Mouse (Mus musculus) lung, postnatal 0 days (tissue): ENCODE results near the gene Cnga2. TPM values are rescaled to one million over a fixed set of nuclear protein-coding genes. Genes with fewer than 3 reads are reported as not detected.
A peak's percentile ranks its signal among the peaks of the same experiment; 100 is the strongest.

Source experiments
- ATAC-seq: fragments of 200-750 bp; cut with Nextera tagmentation; 2 replicates; pipeline ENCODE4 v1.8.0; 2017; ENCODE audit warnings: moderate library complexity
- DNase-seq: peaks from one replicate; pipeline ENCODE4 v3.0.0-alpha.2; 2016; ENCODE audit warnings: low spot score
- H3K27ac ChIP-seq: fragments of 300-500 bp; sonication (generic); 2 replicates; pipeline ENCODE4 v1.5.1; 2014; ENCODE audit warnings: antibody characterized with exemption, mild to moderate bottlenecking, low read length, mixed read lengths
- H3K27me3 ChIP-seq: fragments of 300-500 bp; sonication (generic); replicated peaks from 2 replicates; pipeline ENCODE4 v1.6.1; 2014; ENCODE audit warnings: low read length, mixed read lengths; ENCODE audit not compliant: insufficient read depth
- H3K36me3 ChIP-seq: fragments of 300-500 bp; sonication (generic); 2 replicates; pipeline ENCODE4 v1.6.1; 2014; ENCODE audit warnings: low read length, mixed read lengths; ENCODE audit not compliant: insufficient read depth
- H3K4me1 ChIP-seq: fragments of 300-500 bp; sonication (generic); 2 replicates; pipeline ENCODE4 v1.6.1; 2014; ENCODE audit warnings: antibody characterized with exemption, low read depth, low read length, mixed read lengths; ENCODE audit not compliant: insufficient read depth
- H3K4me2 ChIP-seq: fragments of 300-500 bp; sonication (generic); replicated peaks from 2 replicates; pipeline ENCODE4 v1.6.1; 2014; ENCODE audit warnings: low read depth, mild to moderate bottlenecking, low read length, moderate library complexity, mixed read lengths
- H3K4me3 ChIP-seq: fragments of 300-500 bp; sonication (generic); 2 replicates; pipeline ENCODE4 v1.5.1; 2014; ENCODE audit warnings: low read depth, low read length
- H3K9ac ChIP-seq: fragments of 300-500 bp; sonication (generic); replicated peaks from 2 replicates; pipeline ENCODE4 v1.6.1; 2014; ENCODE audit warnings: low read depth, mild to moderate bottlenecking
- H3K9me3 ChIP-seq: fragments of 300-500 bp; sonication (generic); 2 replicates; pipeline ENCODE4 v1.6.1; 2016; ENCODE audit warnings: low read length, mixed read lengths
- CTCF ChIP-seq: IDR thresholded peaks from 2 replicates; pipeline ENCODE4 v1.5.1; 2016; ENCODE audit warnings: antibody characterized with exemption, mild to moderate bottlenecking
- EP300 ChIP-seq: IDR thresholded peaks from 2 replicates; pipeline ENCODE4 v1.6.1; 2016; ENCODE audit warnings: antibody characterized with exemption, mild to moderate bottlenecking, control low read depth
- WGBS: fragments of 180-500 bp; shearing (Covaris S2); extraction: QIAGEN DNeasy Blood & Tissue Kit; methylation state at CpG from one replicate; pipeline ENCODE4 v1.1.7; 2014; 5-methylcytosine and 5-hydroxymethylcytosine counted together
- polyA plus RNA-seq: library from polyadenylated mRNA; unstranded; fragments of >200 nt; fragmentation: Nextera tagmentation; extraction: Ambion mirVana; gene quantifications from 2 replicates; pipeline ENCODE4 v1.2.1, GENCODE M21; 2015

Gene Cnga2
- polyA plus RNA-seq, 1 experiment from 2014 or later, result 0.91 TPM

- H3K4me2 ChIP-seq, result no peak overlapping the region
- peak; percentile 45 for DNase-seq
- no peaks in the 10 kb centered on the region for H3K9me3 ChIP-seq
- no peaks in the 10 kb centered on the region for H3K4me1 ChIP-seq
- ATAC-seq, result no peak
- 37% methylated on average over 9 of the region's 10 CpGs for WGBS
- H3K9ac ChIP-seq, result no peak overlapping the region
- H3K36me3 ChIP-seq, result no peaks in the 10 kb centered on the region
- no peaks in the 10 kb centered on the region for H3K27me3 ChIP-seq
- H3K4me3 ChIP-seq, result no peak overlapping the region
- no peak overlapping the region for H3K27ac ChIP-seq
- peak; percentile 69 for TF ChIP-seq CTCF
- no peak for TF ChIP-seq EP300
Measured at GRCm38 (mm10) chrX:72022750-72023398, 31.2 kb downstream of the Cnga2 start.

DNA sequence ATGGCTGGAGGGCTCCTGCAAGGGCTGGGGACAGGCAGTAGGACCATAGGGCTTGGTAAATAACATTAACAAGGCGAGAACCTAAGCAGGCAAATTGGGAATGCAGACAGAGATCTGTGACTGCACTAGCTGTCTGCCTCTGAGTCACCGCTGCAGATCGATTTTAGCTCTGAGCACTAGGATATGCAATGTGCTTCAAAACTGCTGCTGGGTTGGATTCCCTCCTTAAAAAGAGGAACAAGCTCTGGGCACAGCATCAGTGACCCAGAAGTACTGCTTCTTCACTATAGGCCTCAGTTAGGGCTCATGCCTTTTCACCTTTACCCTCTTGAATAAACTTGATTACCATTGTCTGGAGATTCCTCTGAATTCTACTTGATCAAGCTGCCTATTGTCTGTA lies 31.9 kb downstream of the Cnga2 start:
- Histone ChIP-seq H3K9ac (no peak overlapping the region), H3K27me3 (no peaks in the 10 kb centered on the region), H3K4me3 (no peak overlapping the region), H3K27ac (no peak overlapping the region), H3K4me2 (no peak overlapping the region), H3K9me3 (no peaks in the 10 kb centered on the region), H3K4me1 (no peaks in the 10 kb centered on the region), H3K36me3 (no peaks in the 10 kb centered on the region)
- no peak for ATAC-seq
- 63% methylated on average over 3 of the region's 3 CpGs for WGBS
- no peak for DNase-seq
- TF ChIP-seq CTCF (no peak), EP300 (no peak)

GRCm38 (mm10) chrX:72044056-72044455 lies 52.4 kb downstream of the Cnga2 start:
- H3K4me2 ChIP-seq, result no peak overlapping the region
- no peaks in the 10 kb centered on the region for H3K4me1 ChIP-seq
- H3K9ac ChIP-seq, result no peak overlapping the region
- ATAC-seq (no peak), DNase-seq (peak; percentile 21)
- H3K36me3 ChIP-seq, result no peaks in the 10 kb centered on the region
- TF ChIP-seq EP300 (no peak), CTCF (no peak)
- 31% methylated on average over 3 of the region's 3 CpGs for WGBS
- H3K4me3 ChIP-seq, result no peak overlapping the region
- H3K27ac ChIP-seq, result no peak overlapping the region
- no peaks in the 10 kb centered on the region for H3K27me3 ChIP-seq
- H3K9me3 ChIP-seq, result no peaks in the 10 kb centered on the region

GRCm38 (mm10) chrX:72047918-72048317 lies 56.3 kb downstream of the Cnga2 start:
- Histone ChIP-seq H3K4me2 (no peak overlapping the region), H3K36me3 (no peaks in the 10 kb centered on the region), H3K9ac (no peak overlapping the region), H3K4me1 (no peaks in the 10 kb centered on the region), H3K27ac (no peak overlapping the region), H3K27me3 (no peaks in the 10 kb centered on the region), H3K4me3 (no peak overlapping the region), H3K9me3 (no peaks in the 10 kb centered on the region)
- WGBS, result 51% methylated on average over 2 of the region's 2 CpGs
- TF ChIP-seq CTCF (no peak), EP300 (no peak)
- ATAC-seq, result 0 out of 2 replicates have a peak, but pooled peaks have one; percentile 54
- DNase-seq, result peak; percentile 10

Other genes with a start within 250 kb of the Cnga2 start
- 55.7 and 58.4 TPM in 2 replicates for gene Vma21, start 175.9 kb upstream of the Cnga2 start, polyA plus RNA-seq
- gene Gm1141, start 70.8 kb upstream of the Cnga2 start, polyA plus RNA-seq, result 0.06 TPM in 1 of 2 replicates, not detected in the other
- gene Prrg3, start 29.2 kb upstream of the Cnga2 start, polyA plus RNA-seq, result 12.9 and 16.2 TPM in 2 replicates
- gene Fate1, start 18.9 kb upstream of the Cnga2 start, polyA plus RNA-seq, result 0.19 and 0.26 TPM in 2 replicates
- not detected in 2 replicates for gene Magea4, start 230.2 kb downstream of the Cnga2 start, polyA plus RNA-seq